Mouse (Mus musculus) testis, adult 2 months (tissue): ENCODE data around the gene Mzt1.

Experiments
- CTCF ChIP-seq: fragments of 200-500 bp; IDR thresholded peaks from 2 replicates; pipeline ENCODE4 v1.5.1; 2012; ENCODE audit warnings: low read depth, mild to moderate bottlenecking, inconsistent platforms, low read length, moderate library complexity; ENCODE audit not compliant: control insufficient read depth, insufficient read depth, insufficient replicate concordance
- POLR2A ChIP-seq: fragments of 200-500 bp; IDR thresholded peaks from 2 replicates; pipeline ENCODE4 v1.6.1; 2012; ENCODE audit warnings: low read depth, mild to moderate bottlenecking, inconsistent platforms, low read length, moderate library complexity; ENCODE audit not compliant: control insufficient read depth

- TF ChIP-seq CTCF (no peak), POLR2A (no peak)
Observed at GRCm38 (mm10) chr14:98994218-98994617, 51.7 kb downstream of the Mzt1 start, which contains the start of gene Rpl36a-ps1.
